Mouse (Mus musculus) thymus, adult 2 months (tissue): ENCODE results near the gene Bbs12.

Source experiments
- CTCF ChIP-seq: fragments of 200-500 bp; IDR thresholded peaks from 2 replicates; pipeline ENCODE4 v1.5.1; 2012; ENCODE audit warnings: mild to moderate bottlenecking, control low read depth, low read length, moderate library complexity, borderline replicate concordance; ENCODE audit not compliant: control insufficient read depth, poor library complexity, insufficient read depth; ENCODE audit errors: extremely low read depth
- POLR2A ChIP-seq: fragments of 200-500 bp; IDR thresholded peaks from 2 replicates; pipeline ENCODE4 v1.6.1; 2012; ENCODE audit warnings: mild to moderate bottlenecking, low read length, control low read depth, moderate library complexity; ENCODE audit not compliant: control insufficient read depth, poor library complexity, insufficient read depth; ENCODE audit errors: extremely low read depth

- TF ChIP-seq CTCF, result no peak
- no peak for TF ChIP-seq POLR2A
Measured at GRCm38 (mm10) chr3:37370407-37370806, 58.1 kb downstream of the Bbs12 start.
